Mouse (Mus musculus) bone marrow macrophage, adult 2 months (primary cell): Measurements from ENCODE around the gene Rhbdf2. TPM values are rescaled to one million over a fixed set of nuclear protein-coding genes. Genes with fewer than 3 reads are reported as not detected.
A peak's percentile ranks its signal among the peaks of the same experiment; 100 is the strongest.

ENCODE experiments used
- H3K27ac ChIP-seq: 2 replicates; pipeline ENCODE4 v1.5.1; 2012; ENCODE audit warnings: low read depth, low read length; ENCODE audit not compliant: insufficient read depth
- H3K4me1 ChIP-seq: 2 replicates; pipeline ENCODE4 v1.6.1; 2012; ENCODE audit warnings: low read length; ENCODE audit not compliant: control insufficient read depth, insufficient read depth
- H3K4me3 ChIP-seq: 2 replicates; pipeline ENCODE4 v1.5.1; 2012; ENCODE audit warnings: mild to moderate bottlenecking, low read length, moderate library complexity; ENCODE audit not compliant: insufficient read depth
- CTCF ChIP-seq: IDR thresholded peaks from 2 replicates; pipeline ENCODE4 v1.5.1; 2012; ENCODE audit warnings: low read depth, mild to moderate bottlenecking, low read length, moderate library complexity
- POLR2A ChIP-seq: IDR thresholded peaks from 2 replicates; pipeline ENCODE4 v1.6.1; 2012; ENCODE audit warnings: mild to moderate bottlenecking, low read depth, low read length, borderline replicate concordance
- polyA plus RNA-seq: library from polyadenylated mRNA; stranded (reverse); fragments of >200 nt; gene quantifications from 2 replicates; pipeline ENCODE4 v1.2.4, GENCODE M21; 2012; ENCODE audit not compliant: missing spikeins, insufficient read depth, insufficient read length

Rhbdf2 gene
- polyA plus RNA-seq, 1 experiment: 37.5 TPM

DNA sequence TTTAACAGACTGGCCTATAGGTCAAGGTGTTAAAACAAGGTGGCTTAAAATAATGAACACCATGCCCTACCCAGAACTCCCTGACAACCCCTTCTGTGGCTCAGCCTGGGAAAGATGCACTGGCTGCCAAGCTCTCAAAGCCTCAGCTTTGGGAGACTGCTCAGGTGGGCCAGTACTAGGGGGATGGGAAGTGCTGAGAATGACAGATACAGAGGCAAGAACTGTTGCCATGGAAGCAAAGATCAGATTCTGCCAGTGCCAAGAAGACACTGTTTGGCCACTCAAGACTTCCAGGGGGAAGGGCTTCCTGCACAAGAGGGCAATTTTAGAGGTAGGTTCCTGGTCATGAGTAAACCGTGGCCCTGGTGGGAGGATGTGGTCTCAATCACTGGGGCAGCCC, 71.2 kb downstream of the Rhbdf2 start:
- TF ChIP-seq CTCF (no peak), POLR2A (no peak)
- Histone ChIP-seq H3K4me1 (no peaks in the 10 kb centered on the region), H3K4me3 (no peak overlapping the region), H3K27ac (no peak overlapping the region)

DNA sequence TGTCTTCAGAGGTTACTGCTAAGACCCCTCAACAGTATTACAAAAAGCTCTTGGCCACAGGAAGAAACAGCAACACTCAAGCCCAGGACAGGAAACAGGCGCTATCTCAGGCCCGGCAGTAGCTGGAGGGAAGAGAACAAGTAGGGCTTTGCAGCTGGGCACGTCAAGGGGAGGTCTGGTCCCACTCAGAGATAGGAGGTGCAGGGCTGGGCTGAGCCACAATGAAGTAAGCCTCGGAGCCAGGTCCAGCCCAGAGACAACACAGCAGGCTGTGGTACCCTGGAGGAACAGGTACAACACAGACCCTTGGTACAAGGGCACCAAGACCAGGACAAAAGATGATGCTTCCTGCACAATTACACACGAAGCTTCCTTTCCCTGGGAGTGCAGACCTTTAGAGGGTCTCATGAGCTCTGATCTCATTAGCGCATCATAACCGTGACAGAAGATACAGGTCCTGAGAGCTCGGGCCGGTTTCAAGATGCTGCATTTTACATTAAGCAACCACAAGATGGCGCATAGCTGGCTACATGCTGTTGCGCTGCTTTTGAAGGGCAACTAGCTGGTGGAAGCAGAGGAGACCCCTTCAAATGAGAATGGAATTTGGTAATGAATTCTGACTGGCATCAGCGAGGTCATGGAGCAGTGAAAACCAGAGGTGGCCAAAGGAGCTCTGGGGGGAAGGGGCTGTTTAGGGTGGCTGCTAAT, 72.5 kb downstream of the Rhbdf2 start:
- TF ChIP-seq POLR2A: no peak
- peak; percentile 68 for TF ChIP-seq CTCF
- H3K4me3 ChIP-seq: no peak overlapping the region
- H3K4me1 ChIP-seq: no peaks in the 10 kb centered on the region
- H3K27ac ChIP-seq: no peak overlapping the region

- no peak for TF ChIP-seq CTCF
- no peak for TF ChIP-seq POLR2A
- H3K4me3 ChIP-seq: no peak overlapping the region
- H3K4me1 ChIP-seq: no peaks in the 10 kb centered on the region
- H3K27ac ChIP-seq: no peak overlapping the region
Measured at GRCm38 (mm10) chr11:116552194-116552593, 74.6 kb downstream of the Rhbdf2 start.

DNA sequence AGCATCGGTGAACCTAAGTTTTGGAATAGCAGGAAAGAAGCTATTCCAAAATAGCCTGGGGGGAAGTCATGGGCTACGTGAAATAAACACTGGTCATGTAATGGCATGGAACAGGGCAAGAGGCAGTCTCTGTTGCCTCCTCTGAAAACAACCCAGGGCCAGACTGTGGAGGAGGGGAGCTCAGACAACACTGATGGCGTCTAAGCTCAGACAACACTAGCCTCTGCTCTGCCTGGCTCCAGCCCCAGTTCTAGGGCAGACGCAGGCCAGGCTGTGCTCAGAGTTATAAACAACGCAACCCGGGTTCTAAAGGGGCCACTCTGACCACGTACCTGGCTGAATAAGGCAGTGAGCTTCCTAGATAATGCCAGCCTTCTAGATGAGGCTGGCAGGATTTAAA, 76.1 kb downstream of the Rhbdf2 start:
- Histone ChIP-seq H3K27ac (no peak overlapping the region), H3K4me1 (no peaks in the 10 kb centered on the region), H3K4me3 (no peak overlapping the region)
- no peak for TF ChIP-seq CTCF
- no peak for TF ChIP-seq POLR2A

DNA sequence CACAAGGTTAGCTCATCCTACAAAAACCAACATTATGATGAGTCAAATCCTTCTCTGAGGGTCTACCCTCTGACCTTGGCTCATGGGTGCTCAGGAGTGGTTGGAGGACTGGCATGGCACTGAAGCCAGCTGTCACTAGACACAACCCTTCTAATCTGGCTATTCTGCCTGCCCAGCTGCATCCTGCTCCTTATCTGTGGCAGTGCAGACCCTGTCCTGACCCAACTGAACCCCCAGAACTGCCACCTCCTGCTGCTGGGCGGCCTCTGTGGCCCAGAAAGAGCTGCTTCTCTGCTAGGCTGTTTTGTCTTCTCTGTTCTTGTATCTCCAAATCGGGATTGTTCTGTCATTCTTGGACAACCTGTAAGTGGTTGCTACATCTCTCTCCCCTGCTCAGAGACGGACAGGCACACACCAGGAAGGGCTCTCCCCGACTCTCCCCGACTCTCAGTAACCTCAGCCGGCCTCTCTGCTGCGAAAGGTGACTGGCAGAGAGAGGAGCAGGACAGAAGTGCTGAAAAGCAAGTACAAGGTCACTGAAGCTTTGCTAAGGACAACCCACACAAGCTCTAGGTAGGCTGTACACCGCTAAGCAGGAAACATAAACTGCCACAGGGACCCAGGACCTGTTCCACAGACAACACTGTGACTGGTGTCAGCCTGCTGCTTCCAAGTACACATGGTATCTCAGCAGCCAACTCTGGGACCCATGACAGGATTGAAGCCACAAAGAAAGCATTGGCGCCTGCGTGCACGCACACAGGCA, 77.4 kb downstream of the Rhbdf2 start:
- TF ChIP-seq POLR2A (no peak), CTCF (no peak)
- Histone ChIP-seq H3K4me1 (no peaks in the 10 kb centered on the region), H3K4me3 (no peak overlapping the region), H3K27ac (no peak overlapping the region)

- Histone ChIP-seq H3K4me3 (no peak overlapping the region), H3K4me1 (no peaks in the 10 kb centered on the region)
Measured at GRCm38 (mm10) chr11:116548780-116549179, 78.0 kb downstream of the Rhbdf2 start.

More at GRCm38 (mm10) chr11:116548780-116549179, 78.0 kb downstream of the Rhbdf2 start:
- TF ChIP-seq CTCF: no peak
- no peak for TF ChIP-seq POLR2A
- no peak overlapping the region for H3K27ac ChIP-seq

Other genes starting within 250 kb of the Rhbdf2 start
- 12.3 and 12.4 TPM in 2 replicates for gene Rnf157, start 214.0 kb downstream of the Rhbdf2 start, polyA plus RNA-seq
- gene Ubald2, start 192.9 kb downstream of the Rhbdf2 start, polyA plus RNA-seq: 123 and 152 TPM in 2 replicates
- gene Qrich2, start 160.8 kb downstream of the Rhbdf2 start, polyA plus RNA-seq: not detected in 2 replicates
- gene Prpsap1, start 132.8 kb downstream of the Rhbdf2 start, polyA plus RNA-seq: 50.8 and 54.5 TPM in 2 replicates
- not detected in 2 replicates for gene Sphk1, start 96.1 kb downstream of the Rhbdf2 start, polyA plus RNA-seq
- 6.2 and 8.0 TPM in 2 replicates for gene Ube2o, start 45.6 kb downstream of the Rhbdf2 start, polyA plus RNA-seq
- not detected in 2 replicates for gene Aanat, start 40.6 kb downstream of the Rhbdf2 start, polyA plus RNA-seq
- not detected in 2 replicates for gene Prcd, start 26.5 kb upstream of the Rhbdf2 start, polyA plus RNA-seq
- gene Cygb, start 27.3 kb upstream of the Rhbdf2 start, polyA plus RNA-seq: not detected in 2 replicates
- not detected in 2 replicates for gene St6galnac1, start 148.5 kb upstream of the Rhbdf2 start, polyA plus RNA-seq
- 0.72 and 1.2 TPM in 2 replicates for gene Mxra7, start 201.0 kb upstream of the Rhbdf2 start, polyA plus RNA-seq
- gene Mettl23, start 216.3 kb upstream of the Rhbdf2 start, polyA plus RNA-seq: 28.0 and 29.8 TPM in 2 replicates
- gene Jmjd6, start 216.4 kb upstream of the Rhbdf2 start, polyA plus RNA-seq: 18.3 and 19.0 TPM in 2 replicates
- gene Mfsd11, start 225.4 kb upstream of the Rhbdf2 start, polyA plus RNA-seq: 108 and 110 TPM in 2 replicates
- 259 and 286 TPM in 2 replicates for gene Srsf2, start 226.1 kb upstream of the Rhbdf2 start, polyA plus RNA-seq